Mouse (Mus musculus) spleen, postnatal 36 days (tissue): Measurements from ENCODE around the gene Vwf.

ENCODE experiments used
- DNase-seq, 2 experiments: peaks; one replicate each; pipeline ENCODE4 v3.0.0; 2022; ENCODE audit warnings: low spot score in 2 of 2, mixed read lengths in 1 of 2

Gene Vwf

GRCm38 (mm10) chr6:125546474-125546873 is at the start of gene Vwf:
Vwf (plus strand) TSS chr6:125546774.
- DNase-seq = no peak

DNA sequence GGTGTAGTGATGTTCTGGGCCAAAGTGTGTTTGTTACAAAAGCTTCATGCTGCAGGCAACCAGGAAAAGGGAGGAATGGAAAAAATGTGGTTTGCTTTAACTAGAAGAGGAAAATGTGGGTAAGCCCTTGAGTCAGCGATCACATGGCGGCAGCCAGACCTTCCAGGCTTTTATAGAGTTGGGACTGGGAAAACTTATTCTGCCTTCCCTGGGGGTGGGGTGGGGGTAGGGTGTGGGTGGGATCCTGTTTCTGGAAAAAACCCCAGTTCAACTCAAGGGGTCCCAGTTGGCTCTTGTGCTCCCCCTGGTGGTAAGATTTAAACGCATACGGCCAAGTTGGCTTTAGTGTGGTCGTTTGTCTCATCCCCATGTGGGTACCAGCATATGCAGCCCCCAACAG is 48.5 kb upstream of the Vwf start:
- DNase-seq = no peak

GRCm38 (mm10) chr6:125503186-125503802 is 43.3 kb upstream of the Vwf start:
- DNase-seq = no peak

- DNase-seq = no peak
Observed at GRCm38 (mm10) chr6:125504622-125505355, 41.8 kb upstream of the Vwf start.

GRCm38 (mm10) chr6:125506427-125506826 is 40.1 kb upstream of the Vwf start:
- DNase-seq = no peak

- DNase-seq = no peak
Observed at GRCm38 (mm10) chr6:125509783-125510182, 36.8 kb upstream of the Vwf start.

DNA sequence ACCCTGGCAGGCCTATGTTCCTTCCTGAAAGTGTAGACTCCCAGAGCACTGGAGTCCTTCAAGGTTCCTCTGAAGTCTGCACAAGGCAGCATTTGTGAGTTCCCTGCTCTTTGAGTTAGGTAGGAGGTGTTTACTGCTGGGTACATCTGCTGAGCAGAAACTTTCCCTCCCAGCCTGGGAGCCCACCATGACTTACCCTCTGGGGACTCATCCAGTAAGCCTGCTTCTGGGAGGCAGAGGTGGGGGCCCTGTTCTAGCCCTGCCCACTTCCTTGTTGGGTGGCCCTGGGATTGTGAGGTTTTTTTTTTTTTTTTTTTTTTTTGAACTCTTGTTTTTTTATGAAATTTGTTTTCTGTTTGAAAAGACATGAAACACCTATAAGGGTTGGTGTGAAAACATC is 35.9 kb upstream of the Vwf start:
- no peak for DNase-seq

DNA sequence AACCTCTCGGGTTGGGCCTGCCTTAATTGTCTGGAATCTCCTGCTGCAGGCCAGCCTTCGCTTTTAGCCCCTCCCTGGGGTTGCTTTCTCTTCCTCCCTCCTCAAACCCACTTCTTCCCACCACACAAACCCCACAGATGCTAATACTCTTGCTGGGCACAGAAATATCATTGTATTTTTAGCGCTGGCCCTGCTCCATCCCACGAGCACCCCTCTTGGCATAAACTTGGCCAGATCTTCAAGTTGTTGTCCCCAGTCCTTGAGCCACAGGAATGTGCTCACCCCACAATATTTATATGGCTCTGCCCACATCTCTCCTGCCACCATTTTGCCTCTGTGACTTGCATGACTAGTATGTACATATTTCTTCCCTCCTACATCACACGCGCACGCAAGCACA is 35.4 kb upstream of the Vwf start:
- no peak for DNase-seq

DNA sequence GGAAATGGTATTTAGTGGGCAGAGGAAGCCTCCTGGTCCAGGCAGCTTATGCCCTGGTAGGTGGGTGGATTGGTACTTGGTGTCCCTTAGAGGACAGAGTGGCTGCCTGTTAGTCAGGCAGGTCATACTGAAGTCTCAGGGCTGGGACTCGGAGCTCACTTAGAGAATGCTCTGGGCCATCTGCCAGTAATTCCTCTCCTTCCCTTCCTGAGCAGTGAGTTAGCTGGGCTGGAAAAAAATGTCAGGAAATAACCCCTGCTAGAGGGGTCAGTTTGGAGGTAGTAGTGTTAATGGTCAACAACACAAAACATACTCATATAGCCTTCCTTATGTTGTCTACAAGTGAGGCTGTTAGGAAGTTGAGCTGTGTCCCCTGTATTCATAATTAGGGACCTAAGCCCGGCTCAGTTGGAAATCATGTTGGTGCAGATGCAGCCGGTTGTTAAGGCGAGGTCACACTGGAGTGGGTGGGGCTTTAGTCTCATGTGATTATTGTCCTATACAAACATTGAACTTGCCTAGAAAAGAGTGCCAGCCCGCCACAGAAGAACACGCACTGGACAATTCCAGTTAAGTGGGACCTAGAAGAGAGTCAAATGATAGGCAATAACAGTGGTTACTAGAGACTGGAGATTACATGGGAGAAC is 33.5 kb upstream of the Vwf start:
- DNase-seq = no peak

DNA sequence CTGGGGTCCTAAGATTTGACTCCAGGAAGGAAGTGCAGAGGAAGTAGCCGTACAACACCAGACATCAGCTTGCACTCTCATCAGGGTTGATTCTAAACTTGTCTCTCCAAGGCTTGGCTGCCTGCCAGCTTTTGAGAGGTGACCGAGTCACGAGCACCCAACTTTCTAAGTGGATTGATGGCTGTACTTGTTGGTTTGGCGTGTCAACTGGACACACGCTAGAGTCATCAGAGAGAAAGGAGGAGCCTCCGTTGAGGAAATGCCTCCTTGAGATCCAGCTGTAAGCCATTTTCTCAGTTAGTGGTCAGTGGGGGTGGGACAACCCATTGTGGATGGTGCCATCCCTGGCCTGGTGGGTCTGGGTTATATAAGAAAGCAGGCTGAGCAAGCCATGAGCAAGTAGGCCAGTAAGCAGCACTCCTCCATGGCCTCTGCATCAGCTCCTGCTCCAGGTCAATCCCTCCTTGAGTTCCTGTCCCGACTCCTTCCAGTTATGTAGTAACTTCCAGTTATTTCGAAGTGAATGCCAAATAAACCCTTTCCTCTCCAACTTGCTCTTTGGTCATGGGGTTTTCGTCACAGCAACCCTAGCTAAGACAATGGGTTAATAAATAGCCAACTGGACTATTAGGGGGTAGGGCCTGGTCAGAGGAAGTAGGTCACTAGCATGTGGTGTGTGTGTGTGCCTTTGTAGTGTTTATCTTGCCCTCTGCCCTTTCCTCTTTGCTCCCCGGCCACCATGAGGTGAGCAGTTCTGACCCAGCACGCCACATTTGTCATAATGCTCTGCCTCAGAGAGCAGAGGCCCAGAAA is 30.9 kb upstream of the Vwf start:
- peak in 1 of 2 experiments; percentile 18 for DNase-seq

DNA sequence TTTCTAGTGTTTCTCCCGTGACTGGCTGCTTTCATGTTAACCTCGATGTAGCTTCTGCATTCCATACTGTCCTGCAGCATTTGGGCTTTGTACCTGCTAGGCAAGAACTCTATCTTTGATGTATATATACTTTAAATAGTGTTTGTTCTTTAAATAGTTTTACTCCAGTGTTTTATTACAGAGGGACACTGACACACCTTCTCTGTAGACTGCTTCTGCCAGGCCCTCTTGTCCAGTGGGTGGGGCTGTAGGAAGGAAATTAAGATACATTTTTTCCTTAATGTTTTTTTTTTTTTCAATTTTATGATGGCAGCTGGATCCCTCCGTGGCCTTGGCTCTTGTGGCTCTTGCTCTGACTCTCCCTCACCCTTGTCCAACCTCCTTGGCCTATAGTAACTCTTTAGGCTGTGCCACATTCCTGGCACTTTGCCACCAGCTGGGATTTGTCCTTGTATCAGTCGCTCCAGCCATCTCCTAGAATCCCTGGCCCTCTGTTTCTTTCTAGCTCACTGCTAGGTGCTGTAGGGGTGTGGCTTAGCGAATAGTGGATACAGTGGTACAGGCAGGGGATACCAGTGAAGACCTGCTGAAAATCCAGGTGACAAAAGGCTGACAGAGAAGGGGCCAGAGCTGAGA is 24.9 kb upstream of the Vwf start:
- DNase-seq = no peak

DNA sequence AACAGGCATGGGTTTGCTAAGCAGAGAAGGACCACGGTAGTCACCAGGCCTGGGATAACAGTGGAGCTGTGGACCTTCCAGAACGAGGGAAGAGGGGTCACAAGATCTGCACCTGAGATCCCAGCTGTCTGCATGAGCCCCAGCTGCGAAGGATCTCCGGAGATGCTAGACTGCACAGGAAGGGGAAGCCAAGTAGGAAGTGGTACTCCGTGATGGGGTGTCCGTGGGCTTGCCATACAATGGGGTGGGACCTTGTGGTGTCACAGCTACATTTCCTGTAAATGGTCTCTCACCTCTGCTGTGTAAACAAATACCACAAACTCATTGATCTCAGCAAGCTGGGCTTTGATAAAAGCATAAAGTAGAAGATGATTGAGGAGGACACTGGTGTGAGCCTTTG is 22.5 kb upstream of the Vwf start:
- DNase-seq = peak; percentile 31 to 48

DNA sequence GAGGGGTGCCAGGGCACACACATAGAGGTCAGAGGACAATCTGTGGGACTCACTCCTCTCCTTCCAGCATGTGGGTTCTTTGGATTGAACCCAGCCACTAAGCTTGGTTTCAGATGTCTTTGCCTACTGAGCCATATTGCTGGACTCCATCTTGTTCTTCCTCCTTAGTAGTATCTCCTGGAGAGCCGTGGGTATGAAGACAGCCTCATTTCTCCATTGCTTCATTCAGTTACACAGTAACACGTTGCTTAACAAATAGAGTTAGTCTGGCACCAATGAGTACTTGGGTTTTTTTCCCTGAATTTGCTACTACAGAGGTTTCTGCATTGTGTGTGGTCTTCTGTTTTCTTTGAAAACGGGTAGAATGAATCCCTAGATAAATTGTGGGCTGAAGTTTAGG is 20.5 kb upstream of the Vwf start:
- no peak for DNase-seq

- no peak for DNase-seq
Observed at GRCm38 (mm10) chr6:125528614-125529200, 17.9 kb upstream of the Vwf start.

GRCm38 (mm10) chr6:125529479-125529878 is 17.1 kb upstream of the Vwf start:
- DNase-seq = no peak

DNA sequence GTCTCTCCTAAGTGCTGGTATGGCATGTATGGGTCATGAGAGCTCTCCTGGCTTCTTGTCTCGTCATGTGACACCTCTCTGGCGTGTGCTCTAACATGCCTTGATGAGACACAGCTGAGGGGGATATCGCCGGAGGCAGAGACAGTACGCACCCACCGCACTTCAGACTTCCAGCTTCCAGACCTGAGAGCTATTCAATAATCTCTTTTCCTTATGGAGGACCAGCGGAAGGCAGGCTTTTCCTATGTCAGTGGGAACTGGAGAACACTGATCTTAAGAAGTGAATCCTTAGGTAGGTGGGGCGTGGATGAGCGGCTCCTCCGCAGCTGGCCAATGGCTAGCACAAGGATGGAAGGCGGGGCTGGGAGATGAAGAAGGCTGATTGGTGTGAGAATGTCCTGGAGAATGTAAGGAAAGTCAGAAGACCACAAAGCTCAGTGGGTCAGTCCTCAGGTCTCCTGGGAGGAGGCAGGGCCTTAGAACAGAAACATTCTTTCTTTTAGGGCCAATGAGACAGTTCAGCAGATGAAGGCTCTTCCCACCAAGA is 13.4 kb upstream of the Vwf start:
- DNase-seq = no peak

DNA sequence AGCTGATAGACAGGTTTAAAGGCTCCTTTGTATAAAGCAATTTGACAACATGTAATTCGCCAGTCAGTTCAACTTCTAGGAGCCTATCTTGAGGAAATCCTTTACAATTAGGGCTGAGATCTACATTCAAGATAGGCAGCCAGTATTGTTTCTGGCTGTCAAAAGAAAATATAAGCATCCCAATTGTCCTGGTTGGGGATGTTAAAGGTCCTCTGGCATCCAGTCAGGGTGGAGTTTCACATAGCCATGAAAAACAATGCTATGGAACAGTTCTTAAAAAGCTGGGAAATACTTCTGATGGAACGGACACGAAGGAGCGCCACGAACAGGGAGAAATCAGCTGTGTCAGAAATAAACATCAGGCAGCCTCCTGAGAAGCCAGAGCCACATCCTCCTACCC is 11.6 kb upstream of the Vwf start:
- DNase-seq = no peak

GRCm38 (mm10) chr6:125538469-125538868 is 8.1 kb upstream of the Vwf start:
- DNase-seq = no peak

DNA sequence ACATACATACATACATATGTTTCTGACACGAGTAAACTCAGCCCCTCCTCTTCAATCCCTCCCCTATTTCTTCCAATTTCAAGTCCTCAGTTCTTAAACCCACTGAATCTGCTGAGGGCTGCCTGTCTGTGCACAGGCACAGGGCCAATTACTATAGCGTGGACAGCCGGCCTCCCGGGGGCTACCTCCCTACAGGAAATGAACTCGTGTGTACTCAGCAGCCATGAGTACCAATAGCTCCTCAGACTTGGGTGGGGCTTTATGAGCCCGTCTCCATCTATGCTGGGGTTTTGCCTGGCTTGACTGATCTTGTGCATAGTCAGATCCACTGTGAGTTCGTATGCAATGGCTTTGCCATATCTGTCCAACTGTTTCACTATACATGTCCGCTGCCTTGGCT is 7.2 kb upstream of the Vwf start:
- DNase-seq = no peak

DNA sequence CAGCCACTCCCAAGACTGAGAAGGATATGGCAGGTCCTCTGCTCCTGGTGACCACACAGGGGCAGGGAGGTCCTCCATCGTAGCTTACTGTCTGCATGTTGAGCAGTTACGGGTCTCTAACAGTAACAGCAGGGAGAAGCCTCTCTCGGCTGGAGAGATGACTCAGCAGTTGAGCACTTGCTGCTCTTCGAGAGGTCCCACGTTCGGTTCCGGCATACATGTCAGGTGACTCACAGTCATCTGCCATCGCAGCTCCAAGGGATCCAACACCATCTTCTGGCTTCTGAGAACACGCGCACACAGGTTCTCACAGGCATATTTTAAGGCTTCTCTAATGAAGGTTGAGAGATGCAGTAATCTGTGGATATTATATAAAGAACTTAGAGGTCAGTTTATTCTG is 6.4 kb upstream of the Vwf start:
- DNase-seq = no peak

- no peak for DNase-seq
Observed at GRCm38 (mm10) chr6:125540826-125541225, 5.7 kb upstream of the Vwf start.
